Mouse (Mus musculus): Measurements from ENCODE around the gene Col27a1.

DNA sequence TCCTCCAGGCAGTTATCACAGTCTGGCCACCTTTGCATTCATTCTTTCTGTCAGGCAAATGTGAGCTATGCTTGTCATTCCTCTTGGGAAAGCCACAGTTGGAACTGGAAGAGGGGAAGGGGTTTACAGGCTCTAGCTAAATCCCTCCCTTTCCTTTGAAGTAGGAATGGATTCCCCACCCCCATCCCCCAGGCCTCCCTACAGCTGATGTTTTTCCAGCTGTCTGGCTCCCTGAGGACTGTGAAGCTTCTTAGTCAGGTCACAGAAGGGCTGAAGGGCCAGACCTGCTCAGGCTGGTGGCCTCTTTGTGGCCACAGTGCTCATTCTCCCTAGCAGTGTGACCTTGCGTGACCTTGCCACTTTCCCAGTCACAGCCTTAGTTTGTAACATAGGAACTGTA, 49.1 kb downstream of the Col27a1 start:
- TF ChIP-seq USF1 (IDR thresholded peaks at IDR 0.05; ENCODE audit: low read depth) (no peak), REST (IDR thresholded peaks at IDR 0.05; ENCODE audit: insufficient read depth, insufficient read length) (no peak), POLR2A (IDR thresholded peaks at IDR 0.05; ENCODE audit: insufficient read length, low read depth) (no peak), MYOD1 (IDR thresholded peaks at IDR 0.05; ENCODE audit: control insufficient read depth in 1 of 3, insufficient read length in 2 of 3, low read depth in 2 of 3) (peak in 1 of 3 experiments; percentile 1), MYOG (IDR thresholded peaks at IDR 0.05; ENCODE audit: control insufficient read depth in 1 of 3, insufficient read depth in 1 of 3, insufficient read length in 2 of 3, low read depth in 2 of 3) (no peak), SRF (IDR thresholded peaks at IDR 0.05; ENCODE audit: control insufficient read depth, insufficient read length, low read depth) (no peak), MAX (IDR thresholded peaks at IDR 0.05; ENCODE audit: low read depth) (no peak), CEBPB (IDR thresholded peaks at IDR 0.05; ENCODE audit: insufficient read depth, poor library complexity, severe bottlenecking) (no peak), E2F4 (IDR thresholded peaks at IDR 0.05; ENCODE audit: insufficient read depth) (no peak), POLR2AphosphoS2 (IDR thresholded peaks at IDR 0.05; ENCODE audit: insufficient read length, low read depth) (no peak), TCF12 (IDR thresholded peaks at IDR 0.05; ENCODE audit: insufficient read depth, poor library complexity, severe bottlenecking) (no peak), TCF3 (IDR thresholded peaks at IDR 0.05; ENCODE audit: insufficient read length, low read depth) (no peak)
